10 mouse cellular contexts compared by ENCODE assay signal in the genomic region with DNA sequence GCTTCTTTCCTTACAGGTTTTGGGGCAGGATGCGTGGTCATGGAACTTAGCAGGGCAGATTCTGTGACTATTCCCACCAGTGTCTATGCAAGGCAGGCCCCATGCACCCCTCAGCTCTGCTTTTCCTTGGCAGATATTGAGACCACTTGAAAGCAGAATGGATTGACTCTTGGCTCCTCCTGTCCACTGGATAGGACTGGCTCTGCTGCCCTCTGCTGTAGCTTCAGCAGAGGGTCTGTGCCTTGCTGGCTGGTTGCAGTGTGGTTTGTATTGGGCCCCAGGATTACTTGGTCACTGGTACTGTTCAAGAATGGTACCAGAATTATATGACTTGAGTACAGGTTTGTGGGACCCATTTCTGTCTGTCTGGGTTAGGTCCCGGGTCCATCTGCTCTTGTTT. TPM values are rescaled to one million over a fixed set of nuclear protein-coding genes. Genes with fewer than 3 reads are reported as not detected.
DNase-seq lines count a peak whose midpoint lies in the region; ATAC-seq and TF ChIP-seq lines count a peak whose summit lies in the region.
"Had no signal": no experiment of that assay in that cellular context is flagged by ENCODE, and none has a peak within 500 bp of the region (broad histone marks: within the 10 kb centered on the region; RNA-seq: fewer than 3 reads in every experiment).

No protein-coding gene starts in this region.

- no peaks in the 10 kb centered on the region for H3K27me3 ChIP-seq in kidney, adult 2 months (replicated peaks; ENCODE audit: control insufficient read depth, insufficient read depth, low read length)

- H3K4me3 ChIP-seq in kidney, adult 2 months (ENCODE audit: insufficient read depth, low read depth, low read length), result no peak overlapping the region
- H3K4me3 ChIP-seq in cortical plate, adult 2 months (ENCODE audit: insufficient read depth, low read length), result no peak overlapping the region

- H3K4me1 ChIP-seq in kidney, adult 2 months (ENCODE audit: control insufficient read depth, insufficient read depth, low read length), result no peaks in the 10 kb centered on the region
- H3K4me1 ChIP-seq in cortical plate, adult 2 months (ENCODE audit: control insufficient read depth, insufficient read depth, low read length), result peaks cover 2% of the 10 kb centered on the region; the same call in 1 of the 2 replicates

- ATAC-seq in megakaryocyte, adult 5-6 weeks (ENCODE audit: poor library complexity, severe bottlenecking), result no peak

- H3K36me3 ChIP-seq in kidney, adult 2 months (ENCODE audit: control insufficient read depth, insufficient read depth, low read length), result no peaks in the 10 kb centered on the region

- WGBS in kidney, adult 2 months, result 79% methylated on average over 2 of the region's 2 CpGs

- DNase-seq in cerebellum, postnatal 14 days, result peak; percentile 33 to 45
- no peak for DNase-seq in cerebellum, postnatal 36 days
- DNase-seq in kidney, adult 2 months, result peak; percentile 2
- no peak for DNase-seq in kidney, adult 11 months
- DNase-seq in 416B (ENCODE audit: low read depth), result peak; percentile 25
- DNase-seq in thymus, postnatal 10 days (ENCODE audit: low spot score in 2 of 2), result no peak

- no peak for TF ChIP-seq POLR2A in kidney, adult 2 months (IDR thresholded peaks at IDR 0.05; ENCODE audit: low read depth, low read length)
- TF ChIP-seq POLR2A in cortical plate, adult 2 months (IDR thresholded peaks at IDR 0.05; ENCODE audit: extremely low read depth, insufficient read depth, low read length), result no peak

- TF ChIP-seq CTCF in kidney, adult 2 months (conservative IDR thresholded peaks at IDR 0.05; ENCODE audit: insufficient read depth, insufficient read length, low read depth, low read length), result peak; percentile 57
- peak; percentile 42 for TF ChIP-seq CTCF in cortical plate, adult 2 months (IDR thresholded peaks at IDR 0.05; ENCODE audit: extremely low read depth, insufficient read depth, low read length)

- no peak overlapping the region for H3K27ac ChIP-seq in kidney, adult 2 months (ENCODE audit: insufficient read depth, low read depth, low read length)
- no peak overlapping the region for H3K27ac ChIP-seq in cortical plate, adult 2 months (ENCODE audit: insufficient read depth, low read length)

RNA-seq across cellular contexts. Expression of gene Mov10l1, which starts 16.4 kb away (rescaled TPM):
- polyA plus RNA-seq in kidney, adult 2 months (2012; rRNA removed), result 0.06 TPM in 1 of 2 replicates, not detected in the other
- not detected in 2 replicates for polyA plus RNA-seq in cortical plate, adult 2 months (2012; rRNA removed)
- total RNA-seq in megakaryocyte, adult 5-6 weeks (2015), result not detected in 2 replicates
- total RNA-seq in megakaryocyte, adult 5-6 weeks (2017), result not detected in 2 replicates
- total RNA-seq: neutrophil, adult 5-6 weeks had no signal

RNA-seq across cellular contexts. Expression of gene Mlc1, which starts 20.3 kb away (rescaled TPM):
- not detected in 2 replicates for polyA plus RNA-seq in kidney, adult 2 months (2012; rRNA removed)
- polyA plus RNA-seq in cortical plate, adult 2 months (2012; rRNA removed), result 155 and 162 TPM in 2 replicates
- total RNA-seq in megakaryocyte, adult 5-6 weeks (2015), result not detected in 2 replicates
- total RNA-seq in megakaryocyte, adult 5-6 weeks (2017), result not detected in 2 replicates
- total RNA-seq: heart, postnatal 25 days; neutrophil, adult 5-6 weeks had no signal

RNA-seq across cellular contexts. Expression of gene Ttll8, which starts 44.9 kb away (rescaled TPM):
- polyA plus RNA-seq in kidney, adult 2 months (2012; rRNA removed), result 0.03 TPM in 2 replicates
- 1.6 and 2.2 TPM in 2 replicates for polyA plus RNA-seq in cortical plate, adult 2 months (2012; rRNA removed)
- not detected in 2 replicates for total RNA-seq in megakaryocyte, adult 5-6 weeks (2015)
- not detected in 2 replicates for total RNA-seq in megakaryocyte, adult 5-6 weeks (2017)
- total RNA-seq: heart, postnatal 25 days; neutrophil, adult 5-6 weeks had no signal

Comparison
In these comparisons a context has a peak if more than half of its experiments do, and no peak if none do; other contexts are left out.
1. DNase-seq: peak in cerebellum, postnatal 14 days (2 of 2), kidney, adult 2 months (single experiment) and 416B (single experiment); none in cerebellum, postnatal 36 days (0 of 2), kidney, adult 11 months (single experiment) and thymus, postnatal 10 days (0 of 2).
2. RNA of gene Mlc1, which starts 20.3 kb away (polyA plus RNA-seq): 155 to 162 TPM in cortical plate, adult 2 months; not detected in kidney, adult 2 months; every median in the first group is over 100 times any median in the second.